Mouse (Mus musculus) neural tube, embryonic 14.5 days (tissue): ENCODE measurements around the gene AC124502.3. TPM values are rescaled to one million over a fixed set of nuclear protein-coding genes. Genes with fewer than 3 reads are reported as not detected.

Experiments
- ATAC-seq: fragments of 200-750 bp; cut with Nextera tagmentation; 2 replicates; pipeline ENCODE4 v1.8.0; 2017; ENCODE audit warnings: low read depth, mild to moderate bottlenecking, moderate TSS enrichment, moderate library complexity
- H3K27ac ChIP-seq: fragments of 300-500 bp; sonication (generic); 2 replicates; pipeline ENCODE4 v1.5.1; 2014; ENCODE audit warnings: low read depth, mild to moderate bottlenecking, control low read depth, low read length, moderate library complexity, mixed read lengths
- H3K27me3 ChIP-seq: fragments of 300-500 bp; sonication (generic); 2 replicates; pipeline ENCODE4 v1.6.1; 2014; ENCODE audit warnings: low read length; ENCODE audit not compliant: control insufficient read depth, insufficient read depth
- H3K36me3 ChIP-seq: fragments of 300-500 bp; sonication (generic); 2 replicates; pipeline ENCODE4 v1.6.1; 2014; ENCODE audit warnings: low read length, mixed read lengths; ENCODE audit not compliant: control insufficient read depth, insufficient read depth
- H3K4me1 ChIP-seq: fragments of 300-500 bp; sonication (generic); 2 replicates; pipeline ENCODE4 v1.6.1; 2014; ENCODE audit warnings: low read length; ENCODE audit not compliant: control insufficient read depth, insufficient read depth
- H3K4me2 ChIP-seq: fragments of 300-500 bp; sonication (generic); 2 replicates; pipeline ENCODE4 v1.6.1; 2014; ENCODE audit warnings: mild to moderate bottlenecking, low read depth, low read length, control low read depth
- H3K4me3 ChIP-seq: fragments of 300-500 bp; sonication (generic); 2 replicates; pipeline ENCODE4 v1.5.1; 2014; ENCODE audit warnings: low read depth, low read length, control low read depth, mixed read lengths
- H3K9ac ChIP-seq: fragments of 300-500 bp; sonication (generic); replicated peaks from 2 replicates; pipeline ENCODE4 v1.6.1; 2014; ENCODE audit warnings: low read depth, mild to moderate bottlenecking, control low read depth, low read length, mixed read lengths
- H3K9me3 ChIP-seq: fragments of 300-500 bp; sonication (generic); 2 replicates; pipeline ENCODE4 v1.6.1; 2016; ENCODE audit warnings: low read length; ENCODE audit not compliant: control insufficient read depth
- WGBS: fragments of 180-500 bp; shearing (Covaris S2); extraction: QIAGEN DNeasy Blood & Tissue Kit; methylation state at CpG from one replicate; pipeline ENCODE4 v1.1.7; 2014; 5-methylcytosine and 5-hydroxymethylcytosine counted together
- polyA plus RNA-seq: library from polyadenylated mRNA; unstranded; fragments of >200 nt; fragmentation: Nextera tagmentation; extraction: Ambion mirVana; gene quantifications from 2 replicates; pipeline ENCODE4 v1.2.1, GENCODE M21; 2014

Gene AC124502.3
- polyA plus RNA-seq, 1 experiment from 2014 or later = 3.0 TPM

DNA sequence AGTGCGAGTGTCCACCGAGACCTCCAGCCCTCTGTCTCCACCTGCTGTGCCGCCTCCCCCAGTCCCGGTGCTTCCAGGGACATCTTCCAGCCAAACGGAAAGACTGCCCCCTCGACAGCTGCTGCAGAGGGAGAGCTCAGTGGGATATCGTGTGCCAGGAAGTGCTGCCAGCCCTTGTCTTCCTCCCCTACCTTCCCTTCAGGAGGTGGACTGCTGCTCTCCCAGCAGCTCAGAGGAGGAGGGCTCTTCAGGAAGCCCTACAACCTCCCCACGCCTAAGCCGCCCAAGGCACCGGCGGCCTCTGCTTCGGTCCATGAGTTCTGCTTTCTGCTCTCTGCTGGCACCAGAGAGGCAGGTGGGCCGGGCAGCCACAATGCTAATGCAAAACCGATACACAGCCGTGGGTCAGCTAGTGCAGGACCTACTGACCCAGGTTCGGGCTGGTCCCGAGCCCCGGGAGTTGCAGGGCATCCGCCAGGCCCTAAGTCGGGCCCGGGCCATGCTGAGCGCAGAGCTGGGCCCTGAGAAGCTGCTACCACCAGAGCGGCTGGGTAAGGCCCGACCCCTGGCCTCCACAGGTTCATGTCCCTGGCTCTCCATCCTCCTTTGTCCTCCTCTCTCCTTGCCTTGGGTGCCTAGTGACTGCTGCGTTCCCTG lies 13.6 kb downstream of the AC124502.3 start:
- no peak overlapping the region for H3K4me2 ChIP-seq
- peaks cover 16% of the 10 kb centered on the region; the same call in 1 of the 2 replicates for H3K36me3 ChIP-seq
- H3K4me3 ChIP-seq = no peak overlapping the region
- no peaks in the 10 kb centered on the region for H3K4me1 ChIP-seq
- no peaks in the 10 kb centered on the region for H3K9me3 ChIP-seq
- 30% methylated on average over 23 of the region's 25 CpGs for WGBS
- peaks cover 30% of the 10 kb centered on the region for H3K27me3 ChIP-seq
- no peak overlapping the region for H3K9ac ChIP-seq
- H3K27ac ChIP-seq = no peak overlapping the region
- no peak for ATAC-seq

DNA sequence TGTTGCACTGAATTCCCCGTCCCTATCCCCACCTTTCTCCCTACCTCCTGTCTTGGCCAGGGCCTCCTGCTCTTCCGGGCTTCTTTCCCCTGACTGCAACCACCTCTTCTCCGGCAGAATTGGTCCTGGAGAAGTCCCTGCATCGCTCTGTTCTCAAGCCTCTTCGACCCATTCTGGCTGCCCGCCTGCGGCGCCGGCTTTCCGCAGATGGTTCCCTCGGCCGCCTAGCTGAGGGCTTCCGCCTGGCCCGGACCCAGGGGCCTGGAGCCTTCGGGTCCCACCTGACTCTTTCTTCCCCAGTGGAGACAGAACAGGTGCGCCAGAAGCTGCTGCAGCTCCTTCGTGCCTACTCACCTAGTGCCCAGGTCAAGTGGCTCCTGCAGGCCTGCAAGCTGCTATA lies 14.2 kb downstream of the AC124502.3 start:
- no peak for ATAC-seq
- H3K36me3 ChIP-seq = peaks cover 10% of the 10 kb centered on the region; the same call in 1 of the 2 replicates
- H3K4me3 ChIP-seq = no peak overlapping the region
- no peak overlapping the region for H3K9ac ChIP-seq
- no peaks in the 10 kb centered on the region for H3K4me1 ChIP-seq
- no peak overlapping the region for H3K27ac ChIP-seq
- 58% methylated on average over 17 of the region's 17 CpGs for WGBS
- no peak overlapping the region for H3K4me2 ChIP-seq
- H3K9me3 ChIP-seq = no peaks in the 10 kb centered on the region
- peaks cover 30% of the 10 kb centered on the region for H3K27me3 ChIP-seq

DNA sequence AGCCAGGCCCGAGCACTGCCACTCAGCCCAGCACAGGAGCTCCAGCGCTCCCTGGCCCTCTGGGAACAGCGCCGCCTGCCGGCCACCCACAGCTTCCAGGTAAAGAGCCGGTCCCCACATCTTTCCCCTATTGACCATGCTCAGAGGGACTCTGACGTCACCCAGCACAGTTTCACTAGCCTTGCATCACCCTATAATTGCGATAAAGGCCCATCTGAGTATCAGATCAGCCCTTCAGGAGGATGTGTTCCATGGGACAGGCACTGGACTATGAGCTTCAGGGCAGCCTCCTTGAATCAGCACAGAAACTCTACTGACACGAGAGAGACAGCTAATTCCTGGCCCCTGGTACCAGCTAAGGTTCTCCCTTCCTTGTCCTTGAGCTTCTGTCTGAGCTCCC lies 15.2 kb downstream of the AC124502.3 start:
- no peak overlapping the region for H3K4me2 ChIP-seq

DNA sequence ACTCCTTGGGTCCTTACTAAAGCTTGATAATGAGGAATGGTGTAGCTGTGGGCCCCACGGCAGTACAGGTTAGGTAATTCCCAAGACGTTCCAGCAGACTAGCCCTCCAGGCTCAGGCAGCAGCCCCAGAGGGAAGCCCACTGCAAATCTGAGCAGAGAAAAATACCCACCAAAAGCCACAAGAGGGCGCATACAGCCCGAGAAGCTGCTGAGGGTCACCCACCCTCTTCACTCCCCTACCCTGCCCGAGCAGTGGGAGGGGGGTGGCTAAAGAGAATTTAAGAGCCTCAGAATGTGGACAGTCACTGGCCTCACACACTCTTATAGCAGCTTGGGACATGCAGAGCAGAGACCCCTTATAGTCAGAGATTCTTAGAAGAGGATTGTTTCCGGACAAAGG lies 17.6 kb downstream of the AC124502.3 start:
- 13% methylated on average over 6 of the region's 6 CpGs for WGBS

More for the DNA sequence above, 15.2 kb downstream of the AC124502.3 start:
- no peaks in the 10 kb centered on the region for H3K9me3 ChIP-seq
- ATAC-seq = no peak
- WGBS = 18% methylated on average over 9 of the region's 9 CpGs
- H3K9ac ChIP-seq = no peak overlapping the region
- H3K4me3 ChIP-seq = no peak overlapping the region
- peaks cover 30% of the 10 kb centered on the region for H3K27me3 ChIP-seq
- peaks cover 6% of the 10 kb centered on the region; the same call in 1 of the 2 replicates for H3K36me3 ChIP-seq
- H3K27ac ChIP-seq = no peak overlapping the region
- no peaks in the 10 kb centered on the region for H3K4me1 ChIP-seq

DNA sequence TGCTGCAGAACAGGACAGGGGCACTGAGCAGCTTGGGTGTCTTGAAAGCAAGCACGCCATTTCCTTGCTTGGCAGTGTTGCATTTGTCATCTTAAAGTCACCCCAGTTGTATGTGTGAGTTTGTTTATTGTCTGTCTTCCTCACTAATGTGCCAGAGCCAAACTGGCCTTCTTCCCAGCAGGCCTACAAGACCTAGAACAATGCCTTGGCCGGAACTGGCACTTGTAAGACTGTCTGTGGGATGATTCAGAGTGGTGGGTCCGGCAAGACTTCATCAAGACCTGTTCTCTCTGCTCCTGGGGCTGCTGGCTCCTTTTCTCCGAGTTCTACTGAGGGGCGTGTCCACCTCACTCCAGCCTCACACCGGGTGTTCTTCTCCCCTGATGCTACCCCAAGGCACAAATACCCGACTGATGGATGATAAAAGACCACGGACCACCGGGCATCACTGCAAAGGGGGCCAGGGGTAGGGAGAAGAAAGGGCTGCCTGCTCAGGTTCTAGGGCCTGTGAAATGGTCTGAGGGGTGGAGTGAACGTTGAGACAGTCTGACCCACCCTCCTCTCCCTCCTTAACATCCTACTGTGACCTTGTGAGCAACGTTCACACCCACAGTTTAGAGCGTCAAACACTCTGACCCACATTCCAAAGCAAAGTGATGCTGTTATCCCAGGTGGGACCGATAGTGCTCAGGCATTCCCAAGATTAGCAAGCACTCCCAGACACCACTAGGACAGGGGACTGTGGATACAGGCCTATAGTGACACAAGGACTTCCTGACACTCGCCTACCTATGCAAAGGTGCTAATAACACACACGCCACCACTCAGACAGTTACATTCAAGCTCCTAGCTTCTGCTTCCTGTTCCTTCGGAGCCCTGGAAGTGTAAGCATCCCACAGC lies 19.4 kb downstream of the AC124502.3 start:
- WGBS = 23% methylated on average over 16 of the region's 16 CpGs
- Histone ChIP-seq H3K4me2 (no peak overlapping the region), H3K9me3 (no peaks in the 10 kb centered on the region), H3K9ac (no peak overlapping the region), H3K27ac (no peak overlapping the region), H3K36me3 (no peaks in the 10 kb centered on the region), H3K4me3 (no peak overlapping the region), H3K4me1 (no peaks in the 10 kb centered on the region), H3K27me3 (peaks cover 3% of the 10 kb centered on the region; the same call in 1 of the 2 replicates)
- no peak for ATAC-seq

More for the DNA sequence above, 17.6 kb downstream of the AC124502.3 start:
- no peak overlapping the region for H3K4me2 ChIP-seq
- H3K36me3 ChIP-seq = no peaks in the 10 kb centered on the region
- H3K27me3 ChIP-seq = peaks cover 21% of the 10 kb centered on the region
- no peak overlapping the region for H3K4me3 ChIP-seq
- no peaks in the 10 kb centered on the region for H3K4me1 ChIP-seq
- H3K9ac ChIP-seq = no peak overlapping the region
- H3K9me3 ChIP-seq = no peaks in the 10 kb centered on the region
- ATAC-seq = no peak
- H3K27ac ChIP-seq = no peak overlapping the region

DNA sequence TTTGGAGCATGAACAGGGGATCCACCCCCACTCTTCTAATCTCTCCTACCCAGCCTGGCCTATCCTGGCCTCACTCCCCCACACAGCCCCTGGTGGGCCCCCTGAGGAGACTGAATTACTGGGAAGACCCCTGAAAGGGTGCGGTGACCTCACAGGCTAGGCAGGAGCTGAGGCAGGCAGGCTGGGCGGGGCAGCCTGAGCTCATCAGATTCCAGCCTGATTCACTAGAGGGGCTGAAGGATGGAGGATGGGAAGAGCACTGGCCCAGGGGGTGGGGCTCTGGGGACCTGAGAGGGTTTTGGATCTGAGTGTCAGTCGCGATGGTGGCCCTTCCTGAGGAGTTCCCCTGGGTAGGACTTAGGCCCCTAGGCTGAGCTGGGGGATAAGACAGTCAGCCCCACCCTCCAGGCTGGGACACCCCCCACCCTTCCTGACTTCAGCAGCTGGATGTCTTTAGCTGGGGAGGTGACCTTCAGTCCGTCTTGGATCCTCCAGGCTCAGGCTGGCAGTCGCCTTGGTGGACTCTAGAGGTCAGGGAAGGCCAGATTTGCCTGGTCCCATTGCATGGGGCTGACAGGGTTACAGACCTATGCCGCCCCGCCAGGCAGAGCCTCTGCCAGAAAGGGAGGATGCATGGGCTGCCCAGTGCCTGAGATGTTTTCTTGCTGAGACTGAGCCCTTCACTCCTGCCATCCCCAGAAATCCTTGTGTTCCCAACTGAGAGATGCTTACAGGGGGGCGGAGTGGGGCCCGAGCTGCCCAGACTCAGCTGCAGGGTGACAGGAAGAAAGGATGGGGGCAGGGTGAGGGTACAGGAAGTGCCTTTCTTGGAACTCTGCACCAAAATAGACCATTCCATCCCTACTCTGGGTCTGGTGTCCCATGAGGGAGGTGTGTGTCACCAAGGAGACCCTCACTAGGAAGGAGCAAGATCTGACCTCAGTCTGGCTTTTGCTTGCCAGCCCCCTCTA lies 20.4 kb downstream of the AC124502.3 start:
- Histone ChIP-seq H3K36me3 (no peaks in the 10 kb centered on the region), H3K27me3 (no peaks in the 10 kb centered on the region), H3K4me1 (no peaks in the 10 kb centered on the region), H3K27ac (no peak overlapping the region), H3K9ac (0 out of 2 replicates have a peak overlapping the region, but pooled peaks have one; percentile 7), H3K9me3 (no peaks in the 10 kb centered on the region), H3K4me2 (no peak overlapping the region), H3K4me3 (no peak overlapping the region)
- ATAC-seq = no peak
- WGBS = 19% methylated on average over 10 of the region's 10 CpGs

DNA sequence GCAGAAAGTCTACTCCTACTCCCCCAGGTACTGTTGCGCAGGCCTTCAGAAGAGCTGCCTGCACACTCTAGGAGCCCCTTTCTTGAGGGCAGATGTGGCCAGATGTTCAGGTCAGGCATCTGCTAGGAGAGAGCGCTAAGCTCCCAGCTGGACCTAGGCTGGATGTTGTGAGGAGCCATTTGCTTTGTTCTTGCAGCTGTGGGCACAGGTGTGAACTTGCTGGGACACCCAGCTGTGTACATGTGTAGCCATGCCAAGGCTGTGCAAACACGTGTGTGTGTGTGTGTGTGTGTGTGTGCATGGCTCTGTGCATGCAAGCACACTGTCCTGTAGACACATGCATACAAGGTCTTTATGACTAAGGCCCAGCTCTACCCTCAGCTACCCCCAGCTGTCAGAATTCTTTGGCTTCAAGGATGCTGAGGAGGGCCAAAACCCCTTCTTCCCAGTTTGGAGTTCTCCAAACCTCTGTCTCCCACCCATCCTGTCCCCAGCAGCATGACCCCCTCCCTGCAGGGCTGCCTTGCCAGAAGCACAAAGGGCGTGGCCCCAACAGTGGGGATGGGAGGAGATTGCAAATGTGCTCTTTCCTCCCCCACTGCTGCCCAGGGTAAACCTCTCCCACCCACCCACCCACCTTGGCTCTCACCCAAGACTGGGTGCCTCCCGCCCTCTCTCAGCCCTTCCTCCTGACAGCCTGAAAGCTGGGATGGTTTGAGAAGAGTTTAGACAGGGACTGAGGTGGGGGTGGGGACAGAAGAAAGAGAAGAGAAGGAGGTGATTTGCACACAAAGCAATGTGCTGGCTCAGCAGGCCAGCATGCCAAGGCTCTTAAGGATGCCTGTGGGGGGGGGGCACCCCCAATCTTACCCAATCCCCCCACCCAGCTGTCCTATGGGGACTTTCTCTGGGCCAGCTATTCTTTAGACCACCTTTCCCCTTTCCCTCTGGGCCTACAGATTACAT lies 22.0 kb downstream of the AC124502.3 start:
- Histone ChIP-seq H3K9ac (no peak overlapping the region), H3K4me1 (no peaks in the 10 kb centered on the region), H3K9me3 (no peaks in the 10 kb centered on the region), H3K4me3 (no peak overlapping the region), H3K4me2 (no peak overlapping the region), H3K36me3 (no peaks in the 10 kb centered on the region), H3K27me3 (no peaks in the 10 kb centered on the region), H3K27ac (no peak overlapping the region)
- no peak for ATAC-seq
- WGBS = 44% methylated on average over 5 of the region's 5 CpGs

DNA sequence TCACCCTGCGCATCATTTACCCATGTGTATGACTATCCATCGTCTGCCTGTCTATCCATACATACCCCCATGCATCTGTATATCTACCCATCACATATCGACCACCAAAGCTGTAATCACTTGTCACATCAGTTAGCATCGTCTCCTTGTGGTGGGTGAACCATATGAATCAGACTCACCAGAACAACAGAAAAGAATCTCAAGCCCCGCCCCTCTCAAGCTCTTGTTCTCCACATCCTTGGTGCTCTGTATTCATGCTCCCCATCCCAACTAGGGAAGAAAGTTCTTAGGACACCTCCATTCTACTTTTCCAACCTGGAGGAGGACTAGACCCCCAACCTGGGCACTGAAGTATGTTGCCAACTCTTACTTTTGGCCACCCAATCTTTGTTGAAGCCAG lies 23.4 kb downstream of the AC124502.3 start:
- no peak for ATAC-seq
- no peak overlapping the region for H3K4me2 ChIP-seq
- no peaks in the 10 kb centered on the region for H3K4me1 ChIP-seq
- H3K9ac ChIP-seq = no peak overlapping the region
- no peak overlapping the region for H3K27ac ChIP-seq
- WGBS = 91% methylated on average over 5 of the region's 5 CpGs
- no peaks in the 10 kb centered on the region for H3K36me3 ChIP-seq
- no peak overlapping the region for H3K4me3 ChIP-seq
- no peaks in the 10 kb centered on the region for H3K9me3 ChIP-seq
- H3K27me3 ChIP-seq = peaks cover 3% of the 10 kb centered on the region
